Mouse (Mus musculus): ENCODE results near the gene Ltbr. TPM values are rescaled to one million over a fixed set of nuclear protein-coding genes. Genes with fewer than 3 reads are reported as not detected.

Gene Ltbr
- total RNA-seq, 4 experiments from 2014 or later = 14.7 to 19.7 (median 19.3) TPM

- no peak for DNase-seq (ENCODE audit: low spot score in 2 of 2)
These were observed 31.9 kb upstream of the Ltbr start for GRCm38 (mm10) chr6:125345625-125346024.

GRCm38 (mm10) chr6:125344866-125345265 is 31.2 kb upstream of the Ltbr start:
- no peak for DNase-seq (ENCODE audit: low spot score in 2 of 2)

GRCm38 (mm10) chr6:125344084-125344483 is 30.4 kb upstream of the Ltbr start:
- DNase-seq (ENCODE audit: low spot score in 2 of 2) = no peak

GRCm38 (mm10) chr6:125342198-125342597 is 28.5 kb upstream of the Ltbr start:
- DNase-seq (ENCODE audit: low spot score in 2 of 2) = no peak

- DNase-seq (ENCODE audit: low spot score in 2 of 2) = no peak
These were observed 26.6 kb upstream of the Ltbr start for GRCm38 (mm10) chr6:125340244-125340643.

- DNase-seq (ENCODE audit: low spot score in 2 of 2) = no peak
These were observed 25.3 kb upstream of the Ltbr start for GRCm38 (mm10) chr6:125338791-125339660.

- no peak for DNase-seq (ENCODE audit: low spot score in 2 of 2)
These were observed 20.7 kb upstream of the Ltbr start for GRCm38 (mm10) chr6:125334356-125334755.

- no peak for DNase-seq (ENCODE audit: low spot score in 2 of 2)
These were observed 19.6 kb upstream of the Ltbr start for GRCm38 (mm10) chr6:125333112-125333899.

GRCm38 (mm10) chr6:125330626-125331326 is 17.1 kb upstream of the Ltbr start:
- DNase-seq (ENCODE audit: low spot score in 2 of 2) = peak; percentile 79 to 85

- no peak for DNase-seq (ENCODE audit: low spot score in 2 of 2)
These were observed 14.6 kb upstream of the Ltbr start for GRCm38 (mm10) chr6:125328243-125328642.

- no peak for DNase-seq (ENCODE audit: low spot score in 2 of 2)
These were observed 11.7 kb upstream of the Ltbr start for GRCm38 (mm10) chr6:125325337-125325736.

GRCm38 (mm10) chr6:125323547-125323946 is 9.9 kb upstream of the Ltbr start:
- DNase-seq (ENCODE audit: low spot score in 2 of 2) = no peak

- no peak for DNase-seq (ENCODE audit: low spot score in 2 of 2)
These were observed 9.1 kb upstream of the Ltbr start for GRCm38 (mm10) chr6:125322794-125323193.

GRCm38 (mm10) chr6:125321114-125321855 is 7.6 kb upstream of the Ltbr start:
- DNase-seq (ENCODE audit: low spot score in 2 of 2) = no peak

GRCm38 (mm10) chr6:125320323-125320722 is 6.6 kb upstream of the Ltbr start, which contains the start of gene Scnn1a:
TSS of gene Scnn1a (plus strand) at chr6:125320659.
- no peak for DNase-seq (ENCODE audit: low spot score in 2 of 2)

- DNase-seq (ENCODE audit: low spot score in 2 of 2) = no peak
These were observed 6.2 kb upstream of the Ltbr start for GRCm38 (mm10) chr6:125319919-125320296.

- no peak for DNase-seq (ENCODE audit: low spot score in 2 of 2)
These were observed 5.6 kb upstream of the Ltbr start for GRCm38 (mm10) chr6:125318981-125319918.

GRCm38 (mm10) chr6:125317077-125317476 is 3.4 kb upstream of the Ltbr start:
- no peak for DNase-seq (ENCODE audit: low spot score in 2 of 2)

- no peak for DNase-seq (ENCODE audit: low spot score in 2 of 2)
These were observed 1.1 kb upstream of the Ltbr start for GRCm38 (mm10) chr6:125314746-125315145.

- DNase-seq (ENCODE audit: low spot score in 2 of 2) = no peak
These were observed 512 bp upstream of the Ltbr start for GRCm38 (mm10) chr6:125314231-125314563.

Measured in gastrocnemius, adult 8-10 months (tissue).